Mouse (Mus musculus) adrenal gland, postnatal 4 days (tissue): ENCODE measurements around the gene Ccna1. TPM values are rescaled to one million over a fixed set of nuclear protein-coding genes. Genes with fewer than 3 reads are reported as not detected.
A peak's percentile ranks its signal among the peaks of the same experiment; 100 is the strongest.

Source experiments
- DNase-seq, 2 experiments: peaks; one replicate each; pipeline ENCODE4 v3.0.0; 2021 to 2022; ENCODE audit warnings: low spot score in 2 of 2, mixed read lengths in 2 of 2
- long read RNA-seq, 2 experiments: library from polyadenylated mRNA; stranded (forward); transcript quantifications; one replicate each; pipeline ENCODE4 v2.0.0; 2021
- total RNA-seq, 2 experiments: library from RNA; stranded (reverse); gene quantifications; 2 replicates each; pipeline ENCODE4 v1.2.3; 2021

The Ccna1 gene
- total RNA-seq, result under 1 TPM; 0.67 to 0.79 TPM
- long read RNA-seq, experiment 1, result 0 reads
- long read RNA-seq, experiment 2, result 0 reads

- peak; percentile 17 to 25 for DNase-seq
These were observed at the start of gene Ccna1 for GRCm38 (mm10) chr3:55055038-55055746. Ccna1 (minus strand) TSS chr3:55055501.

GRCm38 (mm10) chr3:55101092-55101491, 45.8 kb upstream of the Ccna1 start:
- DNase-seq, result no peak

- no peak for DNase-seq
These were observed 43.7 kb upstream of the Ccna1 start for GRCm38 (mm10) chr3:55098990-55099389.

GRCm38 (mm10) chr3:55098014-55098413, 42.7 kb upstream of the Ccna1 start:
- no peak for DNase-seq

- DNase-seq, result no peak
These were observed 41.9 kb upstream of the Ccna1 start for GRCm38 (mm10) chr3:55097186-55097585.

- no peak for DNase-seq
These were observed 41.3 kb upstream of the Ccna1 start for GRCm38 (mm10) chr3:55096655-55097005.

GRCm38 (mm10) chr3:55095968-55096654, 40.8 kb upstream of the Ccna1 start:
- no peak for DNase-seq

- no peak for DNase-seq
These were observed 37.9 kb upstream of the Ccna1 start for GRCm38 (mm10) chr3:55093161-55093560.

- no peak for DNase-seq
These were observed 34.0 kb upstream of the Ccna1 start for GRCm38 (mm10) chr3:55089291-55089690.

GRCm38 (mm10) chr3:55088843-55089242, 33.5 kb upstream of the Ccna1 start:
- DNase-seq, result no peak

GRCm38 (mm10) chr3:55088359-55088758, 33.1 kb upstream of the Ccna1 start:
- no peak for DNase-seq

- no peak for DNase-seq
These were observed 32.1 kb upstream of the Ccna1 start for GRCm38 (mm10) chr3:55087360-55087759.

- DNase-seq, result no peak
These were observed 31.6 kb upstream of the Ccna1 start for GRCm38 (mm10) chr3:55086948-55087347.

GRCm38 (mm10) chr3:55085716-55086115, 30.4 kb upstream of the Ccna1 start:
- no peak for DNase-seq

GRCm38 (mm10) chr3:55084781-55085180, 29.5 kb upstream of the Ccna1 start:
- no peak for DNase-seq

GRCm38 (mm10) chr3:55080055-55080454, 24.8 kb upstream of the Ccna1 start:
- DNase-seq, result peak; percentile 16 to 36

GRCm38 (mm10) chr3:55079619-55080018, 24.3 kb upstream of the Ccna1 start:
- DNase-seq, result no peak

- DNase-seq, result no peak
These were observed 22.9 kb upstream of the Ccna1 start for GRCm38 (mm10) chr3:55078233-55078632.

GRCm38 (mm10) chr3:55075294-55075648, 20.0 kb upstream of the Ccna1 start:
- DNase-seq, result no peak

- no peak for DNase-seq
These were observed 19.4 kb upstream of the Ccna1 start for GRCm38 (mm10) chr3:55074576-55075293.

GRCm38 (mm10) chr3:55067791-55068434, 12.6 kb upstream of the Ccna1 start:
- DNase-seq, result no peak

- no peak for DNase-seq
These were observed 11.3 kb upstream of the Ccna1 start for GRCm38 (mm10) chr3:55066666-55067023.
